Mouse (Mus musculus): Measurements from ENCODE around the gene Nup50.

- no peak for TF ChIP-seq POLR2A (IDR thresholded peaks at IDR 0.05; ENCODE audit: insufficient read depth, low read depth, low read length)
- TF ChIP-seq CTCF (IDR thresholded peaks at IDR 0.05), result peak; percentile 28; the same call in 1 of the 2 replicates
These were observed 2.3 kb downstream of the Nup50 start for GRCm38 (mm10) chr15:84925495-84926018.
